Mouse (Mus musculus) liver, adult 2 months (tissue): ENCODE measurements around the gene Gli1. TPM values are rescaled to one million over a fixed set of nuclear protein-coding genes. Genes with fewer than 3 reads are reported as not detected.

ENCODE experiments used
- DNase-seq: peaks from one replicate; pipeline ENCODE4 v3.0.0-alpha.2; 2011; ENCODE audit warnings: low read depth, low spot score; ENCODE audit errors: extremely low read depth
- H3K27ac ChIP-seq: fragments of 200-500 bp; replicated peaks from 2 replicates; pipeline ENCODE4 v1.5.1; 2012; ENCODE audit warnings: low read depth, mild to moderate bottlenecking, control low read depth, inconsistent platforms, low read length; ENCODE audit not compliant: insufficient read depth
- H3K27me3 ChIP-seq: fragments of 200-500 bp; 2 replicates; pipeline ENCODE4 v1.6.1; 2012; ENCODE audit warnings: mild to moderate bottlenecking, moderate library complexity, low read length, inconsistent platforms; ENCODE audit not compliant: control insufficient read depth, insufficient read depth
- H3K36me3 ChIP-seq: fragments of 200-500 bp; 2 replicates; pipeline ENCODE4 v1.6.1; 2012; ENCODE audit warnings: low read length, inconsistent platforms; ENCODE audit not compliant: control insufficient read depth, insufficient read depth
- H3K4me1 ChIP-seq: fragments of 200-500 bp; 2 replicates; pipeline ENCODE4 v1.6.1; 2011; ENCODE audit warnings: low read length; ENCODE audit not compliant: control insufficient read depth, insufficient read depth
- H3K4me3 ChIP-seq: fragments of 200-500 bp; 2 replicates; pipeline ENCODE4 v1.5.1; 2011; ENCODE audit warnings: low read depth, mild to moderate bottlenecking, control low read depth, low read length, moderate library complexity; ENCODE audit not compliant: insufficient read depth
- H3K79me2 ChIP-seq: fragments of 200-500 bp; 2 replicates; pipeline ENCODE4 v1.6.1; 2012; ENCODE audit warnings: inconsistent platforms, mild to moderate bottlenecking, low read length, moderate library complexity; ENCODE audit not compliant: control insufficient read depth, insufficient read depth
- H3K9ac ChIP-seq: fragments of 200-500 bp; 2 replicates; pipeline ENCODE4 v1.6.1; 2012; ENCODE audit warnings: low read depth, mild to moderate bottlenecking, control low read depth, inconsistent platforms, low read length
- CTCF ChIP-seq: fragments of 200-500 bp; IDR thresholded peaks from 2 replicates; pipeline ENCODE4 v1.5.1; 2011; ENCODE audit warnings: low read depth, low read length, control low read depth
- POLR2A ChIP-seq: fragments of 200-500 bp; IDR thresholded peaks from 2 replicates; pipeline ENCODE4 v1.6.1; 2011; ENCODE audit warnings: low read length, control low read depth; ENCODE audit not compliant: insufficient read depth; ENCODE audit errors: extremely low read depth
- WGBS: fragments of 180-500 bp; shearing (Covaris S2); methylation state at CpG from one replicate; pipeline ENCODE4 v1.1.7; 2018; 5-methylcytosine and 5-hydroxymethylcytosine counted together
- polyA plus RNA-seq: library from polyadenylated mRNA; depleted of rRNA; stranded (reverse); fragments of >200 nt; gene quantifications from 2 replicates; pipeline ENCODE4 v1.2.3, GENCODE M21; 2012
- total RNA-seq: library from RNA; depleted of rRNA; stranded (reverse); fragments of >200 nt; gene quantifications from 2 replicates; pipeline ENCODE4 v1.2.3, GENCODE M21; 2014

The Gli1 gene
- total and polyA plus RNA-seq, 2 experiments: 0.04 TPM; not detected in 1

- H3K9ac ChIP-seq: no peak overlapping the region
- TF ChIP-seq CTCF: no peak
- no peak for TF ChIP-seq POLR2A
- H3K4me3 ChIP-seq: no peak overlapping the region
- WGBS: 54% methylated on average over 18 of the region's 18 CpGs
- no peak overlapping the region for H3K27ac ChIP-seq
- no peaks in the 10 kb centered on the region for H3K36me3 ChIP-seq
- H3K4me1 ChIP-seq: peaks cover 7% of the 10 kb centered on the region; the same call in 1 of the 2 replicates
- no peak for DNase-seq
- 0 out of 2 replicates have a peak, but pooled peaks cover 2% of the 10 kb centered on the region for H3K79me2 ChIP-seq
- H3K27me3 ChIP-seq: peaks cover 20% of the 10 kb centered on the region
These were observed 14.2 kb downstream of the Gli1 start for GRCm38 (mm10) chr10:127327461-127328145.

- DNase-seq: no peak
- H3K36me3 ChIP-seq: no peaks in the 10 kb centered on the region
- peak overlapping the region; percentile 50; the same call in 1 of the 2 replicates for H3K4me3 ChIP-seq
- H3K27ac ChIP-seq: no peak overlapping the region
- H3K9ac ChIP-seq: peak overlapping the region; percentile 49; the same call in 1 of the 2 replicates
- 0 out of 2 replicates have a peak, but pooled peaks cover 2% of the 10 kb centered on the region for H3K79me2 ChIP-seq
- no peak for TF ChIP-seq POLR2A
- TF ChIP-seq CTCF: no peak
- 10% methylated on average over 29 of the region's 29 CpGs for WGBS
- peaks cover 14% of the 10 kb centered on the region for H3K27me3 ChIP-seq
- peaks cover 7% of the 10 kb centered on the region; the same call in 1 of the 2 replicates for H3K4me1 ChIP-seq
These were observed 14.9 kb downstream of the Gli1 start for GRCm38 (mm10) chr10:127326828-127327227.

- 7% methylated on average over 53 of the region's 54 CpGs for WGBS
These were observed 15.6 kb downstream of the Gli1 start for GRCm38 (mm10) chr10:127326017-127326801.

GRCm38 (mm10) chr10:127325454-127326016, 16.2 kb downstream of the Gli1 start:
- H3K36me3 ChIP-seq: no peaks in the 10 kb centered on the region
- no peak overlapping the region for H3K4me3 ChIP-seq
- peaks cover 14% of the 10 kb centered on the region for H3K27me3 ChIP-seq
- 58% methylated on average over 14 of the region's 14 CpGs for WGBS
- H3K79me2 ChIP-seq: 0 out of 2 replicates have a peak, but pooled peaks cover 2% of the 10 kb centered on the region
- no peak for DNase-seq
- H3K9ac ChIP-seq: no peak overlapping the region
- H3K4me1 ChIP-seq: peaks cover 7% of the 10 kb centered on the region; the same call in 1 of the 2 replicates
- TF ChIP-seq CTCF (no peak), POLR2A (no peak)
- H3K27ac ChIP-seq: no peak overlapping the region

More at GRCm38 (mm10) chr10:127326017-127326801, 15.6 kb downstream of the Gli1 start:
- no peak for DNase-seq
- peak overlapping the region; percentile 49 for H3K9ac ChIP-seq
- H3K4me3 ChIP-seq: peak overlapping the region; percentile 50
- no peaks in the 10 kb centered on the region for H3K36me3 ChIP-seq
- H3K27ac ChIP-seq: no peak overlapping the region
- TF ChIP-seq POLR2A (no peak), CTCF (no peak)
- H3K79me2 ChIP-seq: 0 out of 2 replicates have a peak, but pooled peaks cover 2% of the 10 kb centered on the region
- peaks cover 7% of the 10 kb centered on the region; the same call in 1 of the 2 replicates for H3K4me1 ChIP-seq
- peaks cover 14% of the 10 kb centered on the region for H3K27me3 ChIP-seq

GRCm38 (mm10) chr10:127324495-127324894, 17.3 kb downstream of the Gli1 start:
- Histone ChIP-seq H3K36me3 (no peaks in the 10 kb centered on the region), H3K27me3 (peaks cover 14% of the 10 kb centered on the region), H3K9ac (no peak overlapping the region), H3K4me3 (no peak overlapping the region), H3K4me1 (peaks cover 7% of the 10 kb centered on the region; the same call in 1 of the 2 replicates), H3K79me2 (0 out of 2 replicates have a peak, but pooled peaks cover 2% of the 10 kb centered on the region), H3K27ac (no peak overlapping the region)
- DNase-seq: peak; percentile 56
- 20% methylated on average over 7 of the region's 7 CpGs for WGBS
- TF ChIP-seq POLR2A (no peak), CTCF (peak; percentile 63; the same call in 1 of the 2 replicates)
